8 mouse cellular contexts compared by ENCODE assay signal in genomic region chr7:67953764-67954242, GRCm38 (mm10). TPM values are rescaled to one million over a fixed set of nuclear protein-coding genes. Genes with fewer than 3 reads are reported as not detected.
A peak's percentile ranks its signal among the peaks of the same experiment; 100 is the strongest.
DNase-seq lines count a peak whose midpoint lies in the region; ATAC-seq and TF ChIP-seq lines count a peak whose summit lies in the region.

No protein-coding gene starts in this region.

- peak overlapping the region; percentile 84 for H3K4me2 ChIP-seq in hindbrain, embryonic 15.5 days
- H3K4me2 ChIP-seq in liver, embryonic 15.5 days, result peak overlapping the region; percentile 96
- peak overlapping the region; percentile 99 for H3K4me2 ChIP-seq in neural tube, embryonic 15.5 days

- H3K27me3 ChIP-seq in spleen, adult 2 months (ENCODE audit: control insufficient read depth, insufficient read depth, low read length), result peaks cover 33% of the 10 kb centered on the region
- no peaks in the 10 kb centered on the region for H3K27me3 ChIP-seq in hindbrain, embryonic 15.5 days
- peaks cover 64% of the 10 kb centered on the region for H3K27me3 ChIP-seq in liver, embryonic 15.5 days
- no peaks in the 10 kb centered on the region for H3K27me3 ChIP-seq in neural tube, embryonic 15.5 days (replicated peaks)

- no peak for DNase-seq in spleen, adult 2 months (ENCODE audit: low read depth in 1 of 2, low spot score in 2 of 2)
- no peak for DNase-seq in spleen, postnatal 14 days (ENCODE audit: low spot score in 2 of 2)
- peak; percentile 56 for DNase-seq in embryo, embryonic 9.5 days (ENCODE audit: extremely low spot score)
- no peak for DNase-seq in frontal cortex, postnatal 25 days (ENCODE audit: low spot score in 2 of 2)
- no peak for DNase-seq in right cerebral cortex, postnatal 14 days

- WGBS in spleen, adult 2 months, result under 1% methylated on average over 23 of the region's 23 CpGs
- 0% methylated on average over 22 of the region's 23 CpGs for WGBS in hindbrain, embryonic 15.5 days
- 1% methylated on average over 23 of the region's 23 CpGs for WGBS in liver, embryonic 15.5 days (ENCODE audit: insufficient replicate concordance)
- WGBS in neural tube, embryonic 15.5 days, result under 1% methylated on average over 22 of the region's 23 CpGs

- peaks cover 8% of the 10 kb centered on the region for H3K4me1 ChIP-seq in spleen, adult 2 months (ENCODE audit: control insufficient read depth, insufficient read depth, insufficient read length)
- peaks cover 50% of the 10 kb centered on the region for H3K4me1 ChIP-seq in hindbrain, embryonic 15.5 days (replicated peaks)
- peaks cover 68% of the 10 kb centered on the region for H3K4me1 ChIP-seq in liver, embryonic 15.5 days (replicated peaks)
- H3K4me1 ChIP-seq in neural tube, embryonic 15.5 days, result peaks cover 49% of the 10 kb centered on the region

- H3K27ac ChIP-seq in spleen, adult 2 months (ENCODE audit: insufficient read depth, low read length), result no peak overlapping the region
- H3K27ac ChIP-seq in hindbrain, embryonic 15.5 days (replicated peaks), result peak overlapping the region; percentile 4; the same call in 1 of the 2 replicates
- no peak overlapping the region for H3K27ac ChIP-seq in liver, embryonic 15.5 days (replicated peaks)
- 0 out of 2 replicates have a peak overlapping the region, but pooled peaks have one; percentile 99 for H3K27ac ChIP-seq in neural tube, embryonic 15.5 days (replicated peaks)

- ATAC-seq in hindbrain, embryonic 15.5 days (ENCODE audit: low FRiP score, low read depth), result no peak
- ATAC-seq in liver, embryonic 15.5 days (ENCODE audit: insufficient read depth), result no peak
- no peak for ATAC-seq in neural tube, embryonic 15.5 days (ENCODE audit: low FRiP score)

- no peak for TF ChIP-seq POLR2A in spleen, adult 2 months (IDR thresholded peaks at IDR 0.05; ENCODE audit: low read depth, low read length)

- H3K4me3 ChIP-seq in spleen, adult 2 months (ENCODE audit: extremely low read depth, insufficient read depth, insufficient read length), result peak overlapping the region; percentile 81; the same call in 1 of the 2 replicates
- peak overlapping the region; percentile 78 for H3K4me3 ChIP-seq in hindbrain, embryonic 15.5 days
- peak overlapping the region; percentile 90 for H3K4me3 ChIP-seq in liver, embryonic 15.5 days (replicated peaks)
- H3K4me3 ChIP-seq in neural tube, embryonic 15.5 days (replicated peaks), result peak overlapping the region; percentile 77

- TF ChIP-seq CTCF in spleen, adult 2 months (IDR thresholded peaks at IDR 0.05; ENCODE audit: extremely low read depth, insufficient read depth, insufficient read length, insufficient replicate concordance), result no peak

- no peaks in the 10 kb centered on the region for H3K9me3 ChIP-seq in hindbrain, embryonic 15.5 days
- H3K9me3 ChIP-seq in liver, embryonic 15.5 days (replicated peaks), result no peaks in the 10 kb centered on the region
- no peaks in the 10 kb centered on the region for H3K9me3 ChIP-seq in neural tube, embryonic 15.5 days (replicated peaks)

- no peaks in the 10 kb centered on the region for H3K36me3 ChIP-seq in spleen, adult 2 months (ENCODE audit: control insufficient read depth, insufficient read depth, low read length)
- no peaks in the 10 kb centered on the region for H3K36me3 ChIP-seq in hindbrain, embryonic 15.5 days
- H3K36me3 ChIP-seq in liver, embryonic 15.5 days (replicated peaks), result no peaks in the 10 kb centered on the region
- no peaks in the 10 kb centered on the region for H3K36me3 ChIP-seq in neural tube, embryonic 15.5 days

- H3K9ac ChIP-seq in hindbrain, embryonic 15.5 days, result peak overlapping the region; percentile 96
- peak overlapping the region; percentile 92 for H3K9ac ChIP-seq in liver, embryonic 15.5 days
- H3K9ac ChIP-seq in neural tube, embryonic 15.5 days (replicated peaks), result peak overlapping the region; percentile 86

RNA-seq across cellular contexts. Expression of gene Igf1r, which starts 1.2 kb away (rescaled TPM):
- polyA plus RNA-seq in spleen, adult 2 months (2012; rRNA removed), result 2.7 and 3.2 TPM in 2 replicates
- polyA plus RNA-seq in hindbrain, embryonic 15.5 days (2015; fragmentation: Nextera tagmentation; extraction: Ambion mirVana), result 19.2 and 22.8 TPM in 2 replicates
- 2.6 and 3.7 TPM in 2 replicates for polyA plus RNA-seq in liver, embryonic 15.5 days (2015; fragmentation: Nextera tagmentation; extraction: Ambion mirVana)
- 19.0 and 20.8 TPM in 2 replicates for polyA plus RNA-seq in neural tube, embryonic 15.5 days (2015; fragmentation: Nextera tagmentation; extraction: Ambion mirVana)

Comparison
In these comparisons a context has a peak if more than half of its experiments do, and no peak if none do; other contexts are left out.
1. H3K27ac ChIP-seq: peak in hindbrain, embryonic 15.5 days (single experiment) and neural tube, embryonic 15.5 days (single experiment); none in spleen, adult 2 months (single experiment) and liver, embryonic 15.5 days (single experiment).
2. Peak in every context shown above with its lines, with median percentiles within 50 percentile points of each other: H3K4me3 ChIP-seq, H3K4me2 ChIP-seq and H3K9ac ChIP-seq.